Mouse (Mus musculus): ENCODE measurements around the gene Il2ra. TPM values are rescaled to one million over a fixed set of nuclear protein-coding genes. Genes with fewer than 3 reads are reported as not detected.

The Il2ra gene
- polyA plus RNA-seq, 1 experiment from 2014 or later, result 0.16 TPM

Other genes with a start within 250 kb of the Il2ra start
- 23.4 and 24.8 TPM in 2 replicates for gene Pfkfb3, start 88.7 kb upstream of the Il2ra start, polyA plus RNA-seq (2015; fragmentation: Nextera tagmentation; extraction: Ambion mirVana)
- gene Rbm17, start 38.7 kb upstream of the Il2ra start, polyA plus RNA-seq (2015; fragmentation: Nextera tagmentation; extraction: Ambion mirVana), result 140 and 146 TPM in 2 replicates
- not detected in 2 replicates for gene Gm17490, start 16.5 kb upstream of the Il2ra start, polyA plus RNA-seq (2015; fragmentation: Nextera tagmentation; extraction: Ambion mirVana)
- gene Il15ra, start 62.5 kb downstream of the Il2ra start, polyA plus RNA-seq (2015; fragmentation: Nextera tagmentation; extraction: Ambion mirVana), result 1.1 and 1.3 TPM in 2 replicates
- gene Fbh1, start 134.8 kb downstream of the Il2ra start, polyA plus RNA-seq (2015; fragmentation: Nextera tagmentation; extraction: Ambion mirVana), result 132 and 133 TPM in 2 replicates
- gene Ankrd16, start 135.1 kb downstream of the Il2ra start, polyA plus RNA-seq (2015; fragmentation: Nextera tagmentation; extraction: Ambion mirVana), result 56.6 and 59.8 TPM in 2 replicates